Mouse (Mus musculus) ES-E14 (cell line): ENCODE measurements around the gene Csrnp3.

Source experiments
- HCFC1 ChIP-seq: IDR thresholded peaks from 2 replicates; pipeline ENCODE4 v1.6.1; 2012; ENCODE audit warnings: low read length, inconsistent platforms, borderline replicate concordance; ENCODE audit not compliant: insufficient read depth
- ZC3H11A ChIP-seq: IDR thresholded peaks from 2 replicates; pipeline ENCODE4 v1.6.1; 2012; ENCODE audit warnings: low read depth, mild to moderate bottlenecking, inconsistent platforms, low read length, borderline replicate concordance
- ZNF384 ChIP-seq: IDR thresholded peaks from 2 replicates; pipeline ENCODE4 v1.6.1; 2012; ENCODE audit warnings: low read depth, low read length, inconsistent platforms

DNA sequence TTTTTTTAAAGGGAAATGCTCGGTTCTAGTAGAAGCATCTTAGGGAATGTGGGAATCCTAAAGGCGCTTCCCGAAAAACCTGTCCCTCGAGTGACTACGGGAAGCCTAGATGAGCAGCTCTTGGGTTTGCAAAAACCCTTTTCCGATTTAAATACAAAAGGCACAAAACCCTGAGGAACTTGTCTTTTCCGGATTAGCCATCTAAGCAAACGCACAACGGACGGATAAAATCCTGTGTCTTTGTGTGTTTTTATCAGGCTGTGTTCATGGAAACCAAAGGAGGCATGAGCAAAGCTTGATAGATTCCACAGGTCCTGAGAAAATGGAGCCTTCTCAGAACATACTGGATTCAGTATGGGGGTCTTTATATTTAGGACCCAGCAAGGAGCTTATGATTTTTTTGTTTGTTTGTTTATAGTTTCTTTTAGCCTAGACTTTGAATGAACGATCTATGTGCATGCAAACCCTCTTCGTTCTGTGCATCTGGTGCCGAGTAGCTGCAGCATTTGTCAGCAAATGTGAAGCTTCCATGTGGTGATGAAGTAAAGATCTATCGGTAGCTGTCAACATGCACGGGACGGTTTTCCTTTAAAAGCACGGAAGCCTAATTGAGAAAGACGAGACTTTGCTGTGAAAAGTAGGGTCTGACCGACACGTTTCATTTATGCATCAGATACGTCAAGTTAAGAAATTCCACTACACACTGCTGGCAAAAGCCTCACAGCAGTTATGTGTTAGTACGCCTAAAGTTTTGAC lies 611 bp downstream of the Csrnp3 start:
- no peak for TF ChIP-seq ZNF384
- no peak for TF ChIP-seq ZC3H11A
- TF ChIP-seq HCFC1, result no peak
